Mouse (Mus musculus) 3134 (cell line): ENCODE measurements around the gene Sap30bp.

Experiments
- DNase-seq: peaks from one replicate; pipeline ENCODE4 v3.0.0-alpha.2; 2011; ENCODE audit warnings: low spot score; ENCODE audit not compliant: insufficient read length; ENCODE audit errors: extremely low read depth

Sap30bp gene

DNA sequence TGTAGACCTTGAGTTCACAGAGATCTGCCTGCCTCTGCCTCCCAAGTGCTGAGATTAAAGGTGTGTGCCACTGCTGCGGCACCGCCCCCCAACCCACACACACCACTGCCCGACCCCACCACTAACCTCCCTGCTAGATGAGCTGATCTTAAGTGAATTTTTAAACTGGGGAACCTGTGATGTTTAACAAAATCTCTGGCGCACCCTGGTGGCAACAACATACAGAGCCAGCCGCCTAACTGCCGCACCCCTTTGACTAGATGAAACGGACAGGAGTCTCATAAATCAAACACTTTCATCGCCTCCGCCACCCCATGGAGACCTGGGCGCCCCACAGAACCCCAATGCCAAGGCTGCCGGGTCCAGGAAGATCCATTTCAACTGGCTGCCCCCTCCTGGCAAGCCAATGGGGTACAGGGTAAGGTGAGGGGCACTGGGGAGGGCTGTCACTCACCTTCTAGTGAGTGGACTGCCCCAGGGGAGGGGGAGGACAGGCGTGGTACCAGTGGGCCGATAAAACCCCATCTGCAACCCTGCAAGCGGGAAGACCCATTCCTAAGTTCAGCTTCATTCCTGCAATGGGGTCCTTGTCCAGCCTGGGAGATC is 66.6 kb downstream of the Sap30bp start:
- DNase-seq = peak; percentile 81

GRCm38 (mm10) chr11:116000607-116001006 is 67.5 kb downstream of the Sap30bp start:
- DNase-seq = no peak

DNA sequence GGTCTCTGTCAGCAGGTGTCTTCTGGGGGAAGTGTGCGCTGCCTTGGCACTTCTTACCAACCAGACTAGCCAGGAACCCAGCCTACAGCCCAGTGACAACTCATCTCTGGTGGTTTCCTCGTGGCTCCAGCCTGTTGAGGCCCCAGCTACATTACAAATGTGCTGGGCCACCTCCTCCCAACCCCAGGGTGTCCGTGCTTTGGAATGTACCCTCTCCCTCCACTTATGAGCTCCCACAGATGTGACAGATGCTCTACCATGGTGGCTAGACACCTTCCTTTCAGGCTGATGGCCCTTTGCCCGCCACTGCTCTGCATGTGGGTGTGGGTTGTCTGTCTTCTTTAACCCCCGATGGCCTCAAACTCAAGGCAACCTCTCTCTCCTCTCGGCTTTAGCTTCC is 68.6 kb downstream of the Sap30bp start:
- no peak for DNase-seq

DNA sequence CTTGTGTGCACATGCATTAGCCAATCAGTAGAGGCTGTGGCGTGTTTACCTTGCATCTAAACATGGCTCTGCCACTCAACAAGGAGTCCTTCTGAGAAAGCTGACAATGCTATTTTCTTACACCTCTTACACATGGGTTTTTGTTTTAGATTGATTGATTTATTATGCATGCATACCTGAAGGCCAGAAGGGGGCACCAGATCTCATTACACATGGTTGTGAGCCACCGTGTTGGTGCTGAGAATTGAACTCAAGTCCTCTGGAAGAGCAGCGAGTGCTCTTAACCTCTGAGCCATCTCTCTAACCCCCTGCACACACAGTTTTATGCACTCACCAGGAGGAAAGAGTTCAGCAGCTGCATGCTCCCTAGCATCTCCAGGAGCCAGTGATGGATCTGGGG is 69.8 kb downstream of the Sap30bp start:
- DNase-seq = no peak

GRCm38 (mm10) chr11:116004186-116004823 is 71.2 kb downstream of the Sap30bp start:
- DNase-seq = no peak

GRCm38 (mm10) chr11:116004840-116005700 is 72.0 kb downstream of the Sap30bp start:
- no peak for DNase-seq

- no peak for DNase-seq
Measured at GRCm38 (mm10) chr11:116005701-116006419, 72.8 kb downstream of the Sap30bp start.

- no peak for DNase-seq
Measured at GRCm38 (mm10) chr11:116007095-116007850, 74.2 kb downstream of the Sap30bp start.

DNA sequence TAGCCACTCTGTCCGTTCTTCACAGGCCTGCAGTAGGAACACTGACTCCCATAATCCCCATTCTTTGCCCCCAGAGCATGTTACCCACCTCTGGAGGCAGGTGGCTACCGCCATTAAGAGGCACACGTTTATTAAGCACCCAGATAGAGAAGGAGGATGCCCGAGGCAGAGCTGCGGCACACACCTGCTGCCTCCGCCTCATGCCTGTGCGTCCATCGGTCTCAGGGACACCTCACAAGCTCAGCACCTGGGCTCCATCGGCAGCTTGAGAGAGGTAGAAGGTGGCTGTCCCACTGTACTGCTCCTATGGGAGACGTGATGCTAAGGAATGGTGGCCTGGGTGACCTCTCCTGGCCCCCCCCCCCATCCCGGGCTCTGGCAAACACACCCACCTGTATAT is 75.3 kb downstream of the Sap30bp start:
- DNase-seq = no peak

DNA sequence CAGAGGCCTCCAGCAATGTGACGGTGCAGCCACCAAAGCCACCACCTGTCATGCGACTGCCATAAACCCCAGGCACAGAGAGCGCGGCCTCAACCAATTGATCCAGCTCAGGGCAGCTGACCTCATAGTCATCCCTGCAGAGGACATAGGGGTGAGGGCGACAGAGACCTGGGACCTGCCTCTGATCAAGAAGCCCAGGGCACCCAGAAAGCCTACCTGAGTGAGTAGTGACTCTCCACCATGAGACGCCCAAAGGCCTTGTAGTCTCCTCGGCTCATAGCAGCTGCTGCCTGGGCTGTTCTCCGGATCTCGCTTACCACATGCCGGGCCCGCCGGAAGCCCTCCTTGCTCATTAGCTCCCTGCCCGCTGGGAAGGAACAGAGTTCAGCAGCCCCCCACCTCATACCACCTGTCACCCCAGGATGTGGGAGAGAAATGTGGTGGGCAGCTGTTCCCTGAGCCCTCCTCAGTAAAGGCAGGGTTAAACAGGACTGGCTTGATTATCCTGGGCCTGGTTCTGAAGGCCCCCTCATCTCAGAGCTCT is 75.8 kb downstream of the Sap30bp start:
- DNase-seq = no peak

- no peak for DNase-seq
Measured at GRCm38 (mm10) chr11:116009661-116010060, 76.6 kb downstream of the Sap30bp start.

- no peak for DNase-seq
Measured at GRCm38 (mm10) chr11:116010146-116010545, 77.1 kb downstream of the Sap30bp start.

DNA sequence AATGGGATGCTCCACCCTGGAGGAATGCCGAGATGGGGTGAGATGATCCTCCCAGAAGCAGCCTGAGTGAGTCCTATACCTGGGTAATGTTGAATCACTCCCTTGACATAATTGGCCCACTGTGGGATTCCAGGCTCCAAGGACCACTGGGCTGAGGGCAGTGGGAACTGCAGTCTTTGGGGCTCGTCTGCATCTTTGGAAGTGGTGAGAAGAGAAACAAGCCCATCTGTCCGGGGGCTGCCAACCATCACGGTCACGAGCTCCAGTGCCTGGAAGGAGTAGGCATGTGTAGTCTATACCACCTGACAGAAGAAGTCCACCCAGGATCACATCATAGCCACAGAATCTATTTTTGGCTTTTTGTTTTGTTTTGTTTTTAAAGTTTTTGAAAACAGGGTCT is 77.9 kb downstream of the Sap30bp start:
- DNase-seq = no peak

- DNase-seq = no peak
Measured at GRCm38 (mm10) chr11:116011529-116012261, 78.6 kb downstream of the Sap30bp start.

GRCm38 (mm10) chr11:116012262-116012947 is 79.3 kb downstream of the Sap30bp start, which contains the start of gene Galk1:
TSS of gene Galk1 (minus strand) at chr11:116012719.
- peak; percentile 99 for DNase-seq

DNA sequence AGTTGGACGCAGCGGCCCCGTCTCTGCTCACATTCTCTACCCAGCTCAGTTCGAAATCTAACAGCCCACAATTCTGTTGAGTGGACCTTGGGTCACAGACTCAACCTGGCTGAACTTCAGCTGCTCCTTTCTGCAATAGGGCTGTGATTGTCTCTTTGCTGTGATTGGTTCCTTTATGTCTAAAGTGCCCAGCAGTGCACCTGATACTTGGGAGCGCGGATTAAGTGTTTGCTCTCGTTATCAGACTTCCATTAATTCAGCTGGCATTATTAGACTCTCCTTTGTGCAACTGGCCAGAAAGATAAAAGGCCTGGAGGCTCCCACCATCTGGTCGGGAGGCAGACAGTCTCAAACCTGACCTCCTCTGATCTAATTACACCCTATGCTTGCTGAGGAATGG is 81.7 kb downstream of the Sap30bp start:
- no peak for DNase-seq
